Mouse (Mus musculus) small intestine, adult 2 months (tissue): ENCODE data around the gene Cutal.

Experiments used
- CTCF ChIP-seq: fragments of 200-500 bp; IDR thresholded peaks from 2 replicates; pipeline ENCODE4 v1.5.1; 2012; ENCODE audit warnings: low read depth, mild to moderate bottlenecking, control low read depth, inconsistent platforms, low read length, moderate library complexity, mixed read lengths; ENCODE audit not compliant: insufficient replicate concordance, insufficient read length; ENCODE audit errors: extremely low read depth
- POLR2A ChIP-seq: fragments of 200-500 bp; IDR thresholded peaks from 2 replicates; pipeline ENCODE4 v1.6.1; 2012; ENCODE audit warnings: low read depth, mild to moderate bottlenecking, control low read depth, inconsistent platforms, low read length, moderate library complexity

GRCm38 (mm10) chr2:34828026-34828425, 46.2 kb upstream of the Cutal start:
- no peak for TF ChIP-seq POLR2A
- TF ChIP-seq CTCF: no peak
